Mouse (Mus musculus): Measurements from ENCODE around the gene Spn. TPM values are rescaled to one million over a fixed set of nuclear protein-coding genes. Genes with fewer than 3 reads are reported as not detected.

The Spn gene
- total and polyA plus RNA-seq, 3 experiments = 0.78 to 2.9 (median 0.80) TPM

DNA sequence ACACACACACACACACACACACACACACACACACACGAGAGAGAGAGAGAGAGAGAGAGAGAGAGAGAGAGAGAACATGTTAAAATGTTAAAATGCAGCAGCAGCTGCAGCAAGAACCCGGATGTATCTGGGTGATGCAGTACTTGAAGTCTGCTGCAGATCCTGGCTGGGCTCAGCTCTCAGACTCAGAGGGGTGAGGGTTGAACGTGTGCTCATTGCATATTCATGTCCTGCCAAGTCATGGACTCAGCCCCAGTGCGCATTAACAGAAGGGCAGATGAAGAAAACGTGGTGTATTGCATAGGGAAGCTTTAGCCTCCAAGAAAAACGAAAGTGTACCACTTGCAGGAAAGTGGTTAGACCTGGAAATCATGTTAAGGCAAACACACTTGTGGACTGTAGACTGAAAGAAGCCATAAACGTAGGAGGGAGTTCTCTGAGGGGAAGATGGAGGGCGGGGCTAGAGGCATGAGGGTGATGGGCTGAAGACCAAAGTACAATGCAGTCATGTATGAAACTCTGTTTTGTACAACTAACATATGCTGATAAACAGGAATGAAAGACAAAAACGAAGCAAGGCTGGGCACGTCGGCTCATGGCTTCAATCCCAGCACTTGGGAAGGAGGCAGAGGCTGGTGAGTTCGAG lies 23.9 kb downstream of the Spn start:
- intact Hi-C loops (cut with DNase I) = no loop called here
- Histone ChIP-seq H3K79me2 (replicated peaks; ENCODE audit: control insufficient read depth, insufficient read depth, low read length) (no peaks in the 10 kb centered on the region), H3K9ac (ENCODE audit: low read depth, low read length) (no peak overlapping the region), H3K27ac (no peak overlapping the region), H3K27me3 (ENCODE audit: control insufficient read depth, insufficient read depth, low read length) (no peaks in the 10 kb centered on the region), H3K4me3 (no peak overlapping the region), H3K36me3 (ENCODE audit: control insufficient read depth, insufficient read depth, low read length) (no peaks in the 10 kb centered on the region), H3K4me1 (ENCODE audit: control insufficient read depth, insufficient read depth, low read length) (peaks cover 5% of the 10 kb centered on the region)
- no peak for DNase-seq
- TF ChIP-seq POLR2A (IDR thresholded peaks at IDR 0.05; ENCODE audit: insufficient read depth, low read depth, low read length) = no peak
- TF ChIP-seq EP300 (IDR thresholded peaks at IDR 0.05; ENCODE audit: insufficient read depth, low read depth, low read length) = no peak
- TF ChIP-seq CTCF (IDR thresholded peaks at IDR 0.05) = no peak
- 41% methylated on average over 12 of the region's 12 CpGs for WGBS

DNA sequence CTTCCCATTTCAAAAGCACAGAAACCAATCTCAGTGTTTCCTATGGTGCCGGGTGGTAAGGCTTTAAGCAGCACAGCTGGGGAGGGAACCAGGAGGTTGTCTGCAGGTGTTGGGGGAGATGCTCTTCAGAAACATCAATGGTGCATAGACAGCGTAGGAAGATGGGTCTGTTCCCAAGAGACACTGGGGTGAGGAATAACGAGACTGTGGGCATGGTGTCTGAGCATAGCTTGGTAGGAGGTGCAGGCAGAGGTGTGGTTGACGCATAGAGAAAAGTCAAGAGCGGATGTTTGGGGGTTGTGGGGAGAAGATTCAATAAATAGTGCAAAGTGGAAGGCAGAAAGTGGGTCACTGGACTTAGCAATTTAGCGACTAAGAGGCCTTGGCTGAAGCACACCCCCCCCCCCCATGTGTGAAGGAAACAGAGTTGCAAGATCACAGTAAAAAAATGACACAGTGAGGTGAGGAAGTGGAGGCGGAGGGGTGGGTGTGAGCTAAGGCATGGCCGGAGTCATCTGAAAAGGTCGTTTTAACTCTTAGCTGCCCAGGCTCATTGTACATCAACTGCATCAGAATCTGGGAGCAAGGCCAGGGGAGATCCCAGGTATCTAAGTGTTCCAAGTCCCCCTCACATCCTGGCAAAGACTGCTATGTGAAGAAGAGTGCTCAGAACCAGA lies 24.6 kb downstream of the Spn start:
- Histone ChIP-seq H3K36me3 (ENCODE audit: control insufficient read depth, insufficient read depth, low read length) (no peaks in the 10 kb centered on the region), H3K4me3 (no peak overlapping the region), H3K27ac (no peak overlapping the region), H3K4me1 (ENCODE audit: control insufficient read depth, insufficient read depth, low read length) (peaks cover 5% of the 10 kb centered on the region), H3K9ac (ENCODE audit: low read depth, low read length) (no peak overlapping the region), H3K79me2 (replicated peaks; ENCODE audit: control insufficient read depth, insufficient read depth, low read length) (no peaks in the 10 kb centered on the region), H3K27me3 (ENCODE audit: control insufficient read depth, insufficient read depth, low read length) (no peaks in the 10 kb centered on the region)
- intact Hi-C loops (cut with DNase I) = no loop called here
- no peak for DNase-seq
- TF ChIP-seq POLR2A (IDR thresholded peaks at IDR 0.05; ENCODE audit: insufficient read depth, low read depth, low read length) (no peak), EP300 (IDR thresholded peaks at IDR 0.05; ENCODE audit: insufficient read depth, low read depth, low read length) (no peak), CTCF (IDR thresholded peaks at IDR 0.05) (no peak)
- 26% methylated on average over 9 of the region's 9 CpGs for WGBS

DNA sequence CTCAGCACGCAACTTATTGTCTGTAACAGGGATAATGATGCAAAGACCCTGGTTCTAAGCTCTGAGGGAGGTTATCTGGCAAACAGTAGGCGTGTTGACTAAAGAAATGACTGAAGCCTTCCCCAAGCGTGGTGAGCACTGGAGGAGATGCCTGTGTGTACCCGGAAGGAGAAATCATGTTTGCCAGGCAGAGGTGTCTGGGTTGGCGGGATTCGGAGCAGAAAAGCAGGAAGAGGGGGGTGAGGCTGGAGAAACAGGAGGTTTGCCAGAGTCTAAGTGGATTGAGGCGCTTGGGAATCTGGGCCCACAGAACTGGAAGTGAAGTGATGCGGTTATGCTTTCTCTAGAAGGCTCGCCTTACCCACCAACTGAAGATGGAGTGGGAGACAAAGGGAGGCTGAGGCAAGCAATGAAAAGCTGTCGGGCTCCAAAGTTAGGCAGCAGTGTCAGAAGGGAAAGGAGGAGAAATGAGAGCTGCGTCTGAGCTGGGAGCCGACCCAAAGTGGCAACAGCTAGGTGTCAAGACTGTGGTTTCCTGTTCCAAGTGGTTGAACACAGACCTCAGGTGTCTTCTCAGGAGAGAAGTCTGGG lies 25.3 kb downstream of the Spn start:
- no peak overlapping the region for H3K27ac ChIP-seq
- H3K36me3 ChIP-seq (ENCODE audit: control insufficient read depth, insufficient read depth, low read length) = no peaks in the 10 kb centered on the region
- DNase-seq = no peak
- no peak overlapping the region for H3K4me3 ChIP-seq
- no peak overlapping the region for H3K9ac ChIP-seq (ENCODE audit: low read depth, low read length)
- no peaks in the 10 kb centered on the region for H3K27me3 ChIP-seq (ENCODE audit: control insufficient read depth, insufficient read depth, low read length)
- no peaks in the 10 kb centered on the region; the same call in 1 of the 2 replicates for H3K4me1 ChIP-seq (ENCODE audit: control insufficient read depth, insufficient read depth, low read length)
- TF ChIP-seq POLR2A (IDR thresholded peaks at IDR 0.05; ENCODE audit: insufficient read depth, low read depth, low read length) = no peak
- no peak for TF ChIP-seq EP300 (IDR thresholded peaks at IDR 0.05; ENCODE audit: insufficient read depth, low read depth, low read length)
- TF ChIP-seq CTCF (IDR thresholded peaks at IDR 0.05) = no peak
- no peaks in the 10 kb centered on the region for H3K79me2 ChIP-seq (replicated peaks; ENCODE audit: control insufficient read depth, insufficient read depth, low read length)
- intact Hi-C loops (cut with DNase I) = no loop called here
- 59% methylated on average over 12 of the region's 12 CpGs for WGBS

- Histone ChIP-seq H3K27me3 (ENCODE audit: control insufficient read depth, insufficient read depth, low read length) (no peaks in the 10 kb centered on the region), H3K4me3 (no peak overlapping the region), H3K27ac (no peak overlapping the region), H3K79me2 (replicated peaks; ENCODE audit: control insufficient read depth, insufficient read depth, low read length) (no peaks in the 10 kb centered on the region), H3K36me3 (ENCODE audit: control insufficient read depth, insufficient read depth, low read length) (no peaks in the 10 kb centered on the region), H3K9ac (ENCODE audit: low read depth, low read length) (no peak overlapping the region), H3K4me1 (ENCODE audit: control insufficient read depth, insufficient read depth, low read length) (no peaks in the 10 kb centered on the region; the same call in 1 of the 2 replicates)
- DNase-seq = peak; percentile 47 to 66
- WGBS = 49% methylated on average over 6 of the region's 6 CpGs
- TF ChIP-seq CTCF (IDR thresholded peaks at IDR 0.05) (peak; percentile 71), POLR2A (IDR thresholded peaks at IDR 0.05; ENCODE audit: insufficient read depth, low read depth, low read length) (no peak), EP300 (IDR thresholded peaks at IDR 0.05; ENCODE audit: insufficient read depth, low read depth, low read length) (no peak)
- intact Hi-C loops (cut with DNase I) = no loop called here
These were observed 26.2 kb downstream of the Spn start for GRCm38 (mm10) chr7:127111461-127111860.

- WGBS = 41% methylated on average over 18 of the region's 18 CpGs
- peak; percentile 73 to 78 for DNase-seq
- Histone ChIP-seq H3K36me3 (ENCODE audit: control insufficient read depth, insufficient read depth, low read length) (no peaks in the 10 kb centered on the region), H3K79me2 (replicated peaks; ENCODE audit: control insufficient read depth, insufficient read depth, low read length) (no peaks in the 10 kb centered on the region), H3K27me3 (ENCODE audit: control insufficient read depth, insufficient read depth, low read length) (no peaks in the 10 kb centered on the region), H3K9ac (ENCODE audit: low read depth, low read length) (no peak overlapping the region), H3K4me3 (no peak overlapping the region), H3K4me1 (ENCODE audit: control insufficient read depth, insufficient read depth, low read length) (no peaks in the 10 kb centered on the region; the same call in 1 of the 2 replicates), H3K27ac (no peak overlapping the region)
- intact Hi-C loops (cut with DNase I) = loop anchor here (1.0 kb wide), 1 partner anchor 278 kb away; no protein-coding TSS in a partner anchor
- TF ChIP-seq POLR2A (IDR thresholded peaks at IDR 0.05; ENCODE audit: insufficient read depth, low read depth, low read length) (no peak), EP300 (IDR thresholded peaks at IDR 0.05; ENCODE audit: insufficient read depth, low read depth, low read length) (peak; percentile 73; the same call in 1 of the 2 replicates), CTCF (IDR thresholded peaks at IDR 0.05) (peak; percentile 90)
These were observed 27.2 kb downstream of the Spn start for GRCm38 (mm10) chr7:127110239-127111007.

Data from heart, adult 2 months (tissue).